Mouse (Mus musculus): ENCODE data around the gene Clec4g. TPM values are rescaled to one million over a fixed set of nuclear protein-coding genes. Genes with fewer than 3 reads are reported as not detected.

Clec4g gene
- polyA plus RNA-seq, 2 experiments, result 2.8 to 3.6 TPM

DNA sequence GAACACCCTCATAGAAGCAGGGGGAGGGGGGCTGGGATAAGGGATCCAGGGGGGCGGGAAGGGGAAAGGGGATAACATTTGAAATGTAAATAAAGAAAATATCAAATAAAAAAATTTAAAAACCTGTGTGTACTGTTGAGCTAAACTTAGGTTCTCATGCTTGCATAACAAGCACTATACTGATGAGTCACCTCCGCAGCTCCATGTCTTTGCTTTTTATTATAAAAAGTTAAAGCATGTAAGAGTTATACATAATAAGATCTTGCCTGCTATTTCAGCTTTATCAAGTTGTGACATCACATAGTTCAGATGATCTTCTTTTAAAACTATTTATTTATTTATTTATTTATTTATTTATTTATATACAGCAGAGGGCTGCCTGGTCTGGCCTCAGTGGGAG is 15.1 kb upstream of the Clec4g start:
- H3K9ac ChIP-seq (replicated peaks), result no peak overlapping the region
- no peak overlapping the region for H3K4me2 ChIP-seq (ENCODE audit: low read depth)
- H3K4me1 ChIP-seq (replicated peaks; ENCODE audit: control insufficient read depth in 2 of 2, insufficient read depth in 2 of 2, low read length in 1 of 2), result peaks cover 7 to 24% of the 10 kb centered on the region in 2 experiments
- no peaks in the 10 kb centered on the region for H3K36me3 ChIP-seq (replicated peaks; ENCODE audit: control insufficient read depth, insufficient read depth, low read depth)
- DNase-seq (ENCODE audit: low read depth in 3 of 3, low spot score in 3 of 3), result no peak
- H3K27ac ChIP-seq, result no peak overlapping the region
- no peaks in the 10 kb centered on the region for H3K9me3 ChIP-seq (ENCODE audit: control insufficient read depth, low read length)
- no peak overlapping the region for H3K4me3 ChIP-seq (ENCODE audit: insufficient read depth in 1 of 2, low read depth in 2 of 2, low read length in 2 of 2)
- no peak for TF ChIP-seq CTCF (IDR thresholded peaks at IDR 0.05; ENCODE audit: low read depth)
- TF ChIP-seq EP300 (IDR thresholded peaks at IDR 0.05; ENCODE audit: low read depth), result no peak
- H3K27me3 ChIP-seq (ENCODE audit: control insufficient read depth, insufficient read depth, low read length), result no peaks in the 10 kb centered on the region
- WGBS (ENCODE audit: insufficient replicate concordance), result 73% methylated on average over 2 of the region's 2 CpGs
- no peak for ATAC-seq (ENCODE audit: insufficient read depth)

DNA sequence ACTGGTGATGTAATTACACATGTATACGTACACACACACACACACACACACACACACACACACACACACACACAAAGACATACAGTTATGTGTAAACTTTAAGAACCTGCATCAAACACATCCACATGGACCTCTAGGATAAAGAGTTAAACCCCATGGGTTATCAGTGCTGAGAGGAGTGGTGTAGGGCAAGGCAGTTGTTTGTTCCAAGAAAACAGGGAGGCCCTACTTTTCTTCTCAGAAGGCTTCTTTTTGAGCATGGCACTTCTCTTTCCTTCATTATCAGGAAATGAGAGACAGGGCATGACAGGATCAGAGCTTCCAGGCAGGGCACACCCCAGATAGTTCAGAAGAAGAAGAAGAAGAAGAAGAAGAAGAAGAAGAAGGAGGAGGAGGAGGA is 13.6 kb upstream of the Clec4g start:
- ATAC-seq (ENCODE audit: insufficient read depth), result peak; percentile 93
- H3K4me2 ChIP-seq (ENCODE audit: low read depth), result no peak overlapping the region

DNA sequence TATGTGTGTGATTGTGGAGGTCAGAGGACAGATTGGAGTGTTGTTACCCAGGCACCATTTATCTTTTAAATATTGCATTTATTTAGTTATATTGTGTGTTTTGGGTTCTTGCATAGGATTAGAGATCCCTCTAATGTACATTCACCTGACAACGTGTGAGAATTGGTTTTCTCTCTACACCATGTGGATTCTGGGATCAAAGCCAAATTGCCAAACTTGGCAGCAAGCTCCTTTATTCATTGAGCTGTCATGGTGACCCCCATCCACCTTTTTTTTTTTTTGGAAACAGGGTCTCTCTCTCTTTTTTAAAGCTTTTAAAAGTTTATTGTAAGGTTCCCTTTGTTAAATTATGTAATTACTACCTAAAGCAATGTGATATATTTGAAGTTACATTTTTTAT is 590 bp upstream of the Clec4g start:
- H3K9ac ChIP-seq (replicated peaks), result no peak overlapping the region
- H3K4me1 ChIP-seq (replicated peaks; ENCODE audit: control insufficient read depth in 2 of 2, insufficient read depth in 2 of 2, low read length in 1 of 2), result peaks cover 0 to 12% of the 10 kb centered on the region in 2 experiments; a peak in 3 of 4 replicates
- no peaks in the 10 kb centered on the region for H3K27me3 ChIP-seq (ENCODE audit: control insufficient read depth, insufficient read depth, low read length)
- H3K27ac ChIP-seq, result no peak overlapping the region
- no peak overlapping the region for H3K4me3 ChIP-seq (ENCODE audit: insufficient read depth in 1 of 2, low read depth in 2 of 2, low read length in 2 of 2)
- TF ChIP-seq CTCF (IDR thresholded peaks at IDR 0.05; ENCODE audit: low read depth) (no peak), EP300 (IDR thresholded peaks at IDR 0.05; ENCODE audit: low read depth) (no peak)
- 47% methylated on average over 1 of the region's 1 CpGs for WGBS (ENCODE audit: insufficient replicate concordance)
- H3K36me3 ChIP-seq (replicated peaks; ENCODE audit: control insufficient read depth, insufficient read depth, low read depth), result no peaks in the 10 kb centered on the region
- no peak overlapping the region for H3K4me2 ChIP-seq (ENCODE audit: low read depth)
- ATAC-seq (ENCODE audit: insufficient read depth) (no peak), DNase-seq (ENCODE audit: low read depth in 3 of 3, low spot score in 3 of 3) (no peak)
- H3K9me3 ChIP-seq (ENCODE audit: control insufficient read depth, low read length), result no peaks in the 10 kb centered on the region

More for the DNA sequence above, 13.6 kb upstream of the Clec4g start:
- H3K27ac ChIP-seq, result no peak overlapping the region
- no peak overlapping the region for H3K4me3 ChIP-seq (ENCODE audit: insufficient read depth in 1 of 2, low read depth in 2 of 2, low read length in 2 of 2)
- H3K9me3 ChIP-seq (ENCODE audit: control insufficient read depth, low read length), result no peaks in the 10 kb centered on the region
- peak in 2 of 3 experiments; percentile 42 to 54 for DNase-seq (ENCODE audit: low read depth in 3 of 3, low spot score in 3 of 3)
- no peaks in the 10 kb centered on the region for H3K36me3 ChIP-seq (replicated peaks; ENCODE audit: control insufficient read depth, insufficient read depth, low read depth)
- no peaks in the 10 kb centered on the region for H3K27me3 ChIP-seq (ENCODE audit: control insufficient read depth, insufficient read depth, low read length)
- no peak overlapping the region for H3K9ac ChIP-seq (replicated peaks)
- WGBS (ENCODE audit: insufficient replicate concordance), result 28% methylated on average over 1 of the region's 1 CpGs
- H3K4me1 ChIP-seq (replicated peaks; ENCODE audit: control insufficient read depth in 2 of 2, insufficient read depth in 2 of 2, low read length in 1 of 2), result peaks cover 7 to 24% of the 10 kb centered on the region in 2 experiments
- TF ChIP-seq EP300 (IDR thresholded peaks at IDR 0.05; ENCODE audit: low read depth) (peak; percentile 20; the same call in 1 of the 2 replicates), CTCF (IDR thresholded peaks at IDR 0.05; ENCODE audit: low read depth) (no peak)

DNA sequence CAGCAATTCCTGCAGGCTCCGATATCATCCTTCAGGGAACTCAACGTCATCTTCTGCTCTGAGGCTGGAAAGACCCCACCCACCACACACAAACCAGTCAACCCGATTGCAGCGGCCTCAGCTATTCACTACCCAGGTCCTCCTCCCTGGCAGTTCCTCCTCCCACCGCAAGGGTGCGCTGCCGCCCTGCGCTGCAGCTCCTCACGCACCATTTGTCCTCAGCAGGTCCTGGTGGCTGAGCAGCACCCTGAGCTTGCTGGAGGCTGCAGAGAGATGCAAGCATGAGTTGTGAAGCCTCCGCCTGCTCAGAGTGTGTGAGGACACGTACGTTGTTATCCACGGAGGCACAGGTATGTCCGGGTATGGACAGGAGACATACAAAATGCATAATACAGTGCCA is 1.9 kb downstream of the Clec4g start:
- no peak overlapping the region for H3K4me3 ChIP-seq (ENCODE audit: insufficient read depth in 1 of 2, low read depth in 2 of 2, low read length in 2 of 2)
- no peaks in the 10 kb centered on the region for H3K36me3 ChIP-seq (replicated peaks; ENCODE audit: control insufficient read depth, insufficient read depth, low read depth)
- H3K9ac ChIP-seq (replicated peaks), result no peak overlapping the region
- H3K27ac ChIP-seq, result no peak overlapping the region
- ATAC-seq (ENCODE audit: insufficient read depth) (peak; percentile 57), DNase-seq (ENCODE audit: low read depth in 3 of 3, low spot score in 3 of 3) (peak in 2 of 3 experiments; percentile 29 to 39)
- no peaks in the 10 kb centered on the region for H3K9me3 ChIP-seq (ENCODE audit: control insufficient read depth, low read length)
- WGBS (ENCODE audit: insufficient replicate concordance), result 9% methylated on average over 14 of the region's 14 CpGs
- no peak for TF ChIP-seq EP300 (IDR thresholded peaks at IDR 0.05; ENCODE audit: low read depth)
- peak; percentile 100 for TF ChIP-seq CTCF (IDR thresholded peaks at IDR 0.05; ENCODE audit: low read depth)
- no peaks in the 10 kb centered on the region for H3K27me3 ChIP-seq (ENCODE audit: control insufficient read depth, insufficient read depth, low read length)
- H3K4me1 ChIP-seq (replicated peaks; ENCODE audit: control insufficient read depth in 2 of 2, insufficient read depth in 2 of 2, low read length in 1 of 2), result peaks cover 0 to 5% of the 10 kb centered on the region in 2 experiments; a peak in 2 of 4 replicates
- no peak overlapping the region for H3K4me2 ChIP-seq (ENCODE audit: low read depth)

DNA sequence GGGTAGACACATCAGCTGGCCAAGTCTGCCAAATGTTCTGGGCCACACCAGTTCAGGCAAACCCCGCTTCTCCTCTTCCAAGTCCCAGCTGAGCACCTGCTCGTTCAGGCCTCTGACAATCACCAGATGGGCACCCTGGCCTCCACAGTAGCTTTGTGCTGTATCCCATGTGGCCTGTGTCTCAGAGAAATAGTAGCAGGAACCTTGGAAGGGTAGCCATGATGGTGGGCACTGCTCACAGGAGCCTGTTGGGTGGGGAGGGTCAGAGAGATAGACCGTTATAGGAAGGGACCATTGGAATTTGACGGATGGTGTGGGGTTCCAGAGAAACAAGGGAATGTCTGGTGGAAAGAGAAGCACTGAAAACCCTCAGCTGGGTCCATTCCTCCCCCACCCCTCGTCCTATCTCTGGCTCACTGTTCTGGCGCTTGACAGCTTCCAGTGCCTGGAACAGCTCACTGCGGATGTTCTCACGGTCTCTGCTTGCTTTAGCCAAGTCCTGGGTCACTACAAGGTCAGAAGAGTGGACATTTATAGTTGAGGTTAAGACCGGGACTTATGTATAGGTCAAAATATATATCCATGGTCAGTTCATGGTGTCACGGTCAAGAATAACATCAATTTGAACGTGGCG is 3.0 kb downstream of the Clec4g start:
- H3K4me1 ChIP-seq (replicated peaks; ENCODE audit: control insufficient read depth in 2 of 2, insufficient read depth in 2 of 2, low read length in 1 of 2), result 0 out of 4 replicates have a peak, but pooled peaks cover 0 to under 1% of the 10 kb centered on the region in 2 experiments
- no peak overlapping the region for H3K9ac ChIP-seq (replicated peaks)
- TF ChIP-seq EP300 (IDR thresholded peaks at IDR 0.05; ENCODE audit: low read depth) (no peak), CTCF (IDR thresholded peaks at IDR 0.05; ENCODE audit: low read depth) (no peak)
- no peaks in the 10 kb centered on the region for H3K36me3 ChIP-seq (replicated peaks; ENCODE audit: control insufficient read depth, insufficient read depth, low read depth)
- DNase-seq (ENCODE audit: low read depth in 3 of 3, low spot score in 3 of 3), result no peak
- H3K27ac ChIP-seq, result no peak overlapping the region
- no peak overlapping the region for H3K4me3 ChIP-seq (ENCODE audit: insufficient read depth in 1 of 2, low read depth in 2 of 2, low read length in 2 of 2)
- H3K4me2 ChIP-seq (ENCODE audit: low read depth), result no peak overlapping the region
- H3K9me3 ChIP-seq (ENCODE audit: control insufficient read depth, low read length), result no peaks in the 10 kb centered on the region
- no peaks in the 10 kb centered on the region for H3K27me3 ChIP-seq (ENCODE audit: control insufficient read depth, insufficient read depth, low read length)
- ATAC-seq (ENCODE audit: insufficient read depth), result peak; percentile 19; the same call in 1 of the 2 replicates
- WGBS (ENCODE audit: insufficient replicate concordance), result 67% methylated on average over 12 of the region's 12 CpGs
